Mouse (Mus musculus) induced T-regulatory cell, adult 2 months (primary cell): ENCODE data around the gene Slc25a21.

ENCODE experiments used
- DNase-seq: peaks from one replicate; pipeline ENCODE4 v3.0.0-alpha.2; 2012; ENCODE audit warnings: low read depth

Slc25a21 gene

DNA sequence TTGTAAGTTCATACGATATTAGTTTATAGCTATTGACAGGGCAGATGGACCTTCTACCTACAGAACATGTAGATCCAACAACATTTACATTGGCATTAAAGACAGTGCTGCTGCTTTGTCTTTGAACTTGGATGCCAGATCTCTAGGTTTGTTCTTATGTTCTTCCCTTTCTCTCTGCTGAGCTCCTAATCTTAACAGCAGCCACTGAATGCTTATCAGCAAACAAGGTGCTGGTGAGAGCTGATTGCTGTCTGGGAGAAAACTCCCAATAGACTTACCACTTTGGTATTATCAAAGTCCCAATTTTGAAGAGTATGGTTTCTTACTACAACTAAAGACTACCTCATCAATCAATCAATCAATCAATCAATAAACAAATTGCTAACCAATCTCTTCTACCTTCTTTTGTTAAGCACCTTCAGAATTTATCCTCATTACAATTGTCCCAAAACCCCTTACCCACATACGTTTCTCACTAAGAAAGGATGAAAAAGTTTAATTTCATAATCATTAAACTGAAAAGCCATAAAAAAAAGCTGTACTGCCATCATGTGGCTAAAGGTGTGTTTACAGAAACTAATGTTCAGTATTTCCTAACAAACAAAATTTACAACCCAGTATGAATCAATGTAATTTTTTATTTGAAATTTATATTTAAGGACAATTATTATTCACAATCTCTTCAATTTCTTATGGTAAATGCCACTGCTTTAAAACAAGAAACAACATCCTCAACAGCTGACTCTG, 12.7 kb downstream of the Slc25a21 start:
- no peak for DNase-seq

- DNase-seq, result no peak
These were observed 17.6 kb downstream of the Slc25a21 start for GRCm38 (mm10) chr12:57179465-57180188.

DNA sequence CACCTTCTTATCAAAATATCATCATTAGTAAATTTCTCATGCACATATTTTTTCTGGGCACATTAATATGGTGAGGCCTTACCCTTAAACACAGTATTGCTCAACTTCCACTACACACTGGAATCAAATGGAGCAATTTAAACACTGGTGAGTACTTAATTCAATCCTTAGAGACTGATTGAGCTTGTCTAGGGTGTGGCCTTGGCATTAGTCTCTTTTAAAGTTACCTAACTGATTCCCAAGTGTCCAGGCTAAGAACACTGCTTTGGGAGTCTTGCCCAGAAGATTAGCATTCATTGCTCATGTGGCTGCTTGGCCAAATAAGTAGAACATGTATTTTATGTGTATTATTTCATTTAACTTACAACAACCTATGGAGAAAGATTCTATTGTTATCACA, 18.5 kb downstream of the Slc25a21 start:
- DNase-seq, result no peak

DNA sequence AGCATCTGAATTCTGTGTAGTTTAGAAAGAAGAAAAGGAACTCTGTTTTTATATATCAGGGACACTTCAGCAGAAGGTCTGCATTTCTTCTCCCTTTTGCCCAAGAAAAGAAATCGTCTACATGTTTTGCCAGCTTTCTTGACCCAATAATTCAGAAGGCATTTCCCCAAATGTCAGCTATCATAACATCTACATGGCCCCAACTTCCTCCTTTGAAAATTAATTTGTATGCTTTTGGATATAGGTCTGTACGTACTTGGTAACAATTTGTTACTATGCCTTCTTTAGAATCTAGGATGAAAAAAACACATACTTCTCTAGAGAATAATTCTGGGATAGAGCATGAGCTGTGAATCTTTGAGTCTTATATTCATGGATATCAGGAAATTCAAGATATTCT, 34.0 kb downstream of the Slc25a21 start:
- no peak for DNase-seq

GRCm38 (mm10) chr12:57162840-57163239, 34.4 kb downstream of the Slc25a21 start:
- no peak for DNase-seq

DNA sequence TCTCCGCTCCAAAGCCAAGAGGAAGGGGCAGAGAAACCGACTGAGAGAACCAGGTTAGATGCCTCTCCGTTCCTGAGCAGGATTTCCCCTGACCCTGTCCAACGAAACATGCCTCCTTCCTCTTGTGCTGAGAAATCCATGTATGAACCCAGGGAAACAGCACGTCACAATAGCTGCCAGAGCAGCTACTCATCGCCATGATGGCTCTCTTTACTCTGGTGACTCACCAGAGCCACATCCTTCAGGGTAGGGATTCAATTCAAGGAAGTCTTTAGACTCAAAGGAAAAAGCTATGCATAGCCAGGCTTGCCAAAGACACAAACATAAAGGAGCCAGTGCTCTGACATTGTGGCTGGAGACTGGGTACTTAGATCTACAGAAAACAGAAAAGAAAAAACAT, 37.4 kb downstream of the Slc25a21 start:
- no peak for DNase-seq

DNA sequence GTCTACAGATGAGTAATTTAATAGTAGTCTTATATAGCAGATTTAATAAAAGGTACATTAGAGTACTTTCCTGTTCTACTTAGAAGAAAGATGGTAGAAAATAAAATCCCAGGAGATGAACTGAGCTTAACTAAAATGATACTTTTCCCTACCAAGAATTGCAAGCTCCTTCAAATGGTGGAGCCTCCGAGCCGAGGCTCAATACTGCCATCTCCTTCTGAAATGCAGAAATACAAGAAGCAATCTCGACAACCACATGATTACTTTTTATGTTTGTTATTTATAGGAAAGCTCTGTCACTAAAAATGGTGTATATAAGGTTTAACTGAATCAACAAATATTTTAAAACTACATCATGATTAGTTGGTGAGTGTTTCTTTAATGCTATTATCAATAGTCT, 39.0 kb downstream of the Slc25a21 start:
- no peak for DNase-seq

DNA sequence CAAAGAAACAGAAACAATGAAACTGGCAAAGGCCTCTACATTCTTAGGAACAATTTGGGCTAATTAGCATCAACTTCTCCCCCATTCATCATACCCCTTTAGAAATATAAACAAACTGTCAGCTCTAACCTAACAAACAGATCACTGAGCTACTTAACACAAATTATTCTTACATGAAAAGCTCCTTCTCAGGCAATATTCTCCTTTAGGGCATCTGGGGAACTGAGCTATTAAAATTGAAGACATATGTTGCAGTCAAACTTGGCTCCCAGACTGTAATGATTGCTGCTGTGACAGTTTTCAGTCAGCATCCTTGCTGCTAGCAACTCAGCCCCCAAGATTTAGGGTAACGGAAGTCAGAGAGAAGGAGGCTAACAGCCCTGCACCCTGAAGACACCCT, 58.3 kb downstream of the Slc25a21 start:
- no peak for DNase-seq

GRCm38 (mm10) chr12:57137809-57138208, 59.5 kb downstream of the Slc25a21 start:
- DNase-seq, result no peak

DNA sequence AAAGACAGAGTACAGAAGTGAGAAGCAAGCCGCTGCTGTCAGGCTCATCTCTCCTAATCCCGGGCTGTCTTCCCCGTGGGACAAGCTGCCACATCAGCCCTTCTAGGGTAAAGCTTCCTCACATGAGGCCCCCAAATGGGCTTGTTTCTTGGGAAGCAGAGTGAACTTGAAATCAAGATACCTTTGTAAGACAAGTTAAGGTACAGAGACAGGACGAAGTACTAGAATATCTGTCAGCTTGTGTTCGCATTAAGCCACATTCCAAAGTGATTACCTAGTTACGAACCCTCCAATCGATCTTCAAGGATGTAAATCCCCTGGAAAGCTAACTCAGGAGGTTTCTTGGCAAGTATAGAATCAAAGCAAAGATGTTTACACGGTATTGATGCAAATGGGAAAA, 78.7 kb downstream of the Slc25a21 start:
- no peak for DNase-seq

GRCm38 (mm10) chr12:57115516-57115915, 81.8 kb downstream of the Slc25a21 start:
- DNase-seq, result no peak

- no peak for DNase-seq
These were observed 87.9 kb downstream of the Slc25a21 start for GRCm38 (mm10) chr12:57109363-57109762.

- no peak for DNase-seq
These were observed 95.0 kb downstream of the Slc25a21 start for GRCm38 (mm10) chr12:57102322-57102721.

DNA sequence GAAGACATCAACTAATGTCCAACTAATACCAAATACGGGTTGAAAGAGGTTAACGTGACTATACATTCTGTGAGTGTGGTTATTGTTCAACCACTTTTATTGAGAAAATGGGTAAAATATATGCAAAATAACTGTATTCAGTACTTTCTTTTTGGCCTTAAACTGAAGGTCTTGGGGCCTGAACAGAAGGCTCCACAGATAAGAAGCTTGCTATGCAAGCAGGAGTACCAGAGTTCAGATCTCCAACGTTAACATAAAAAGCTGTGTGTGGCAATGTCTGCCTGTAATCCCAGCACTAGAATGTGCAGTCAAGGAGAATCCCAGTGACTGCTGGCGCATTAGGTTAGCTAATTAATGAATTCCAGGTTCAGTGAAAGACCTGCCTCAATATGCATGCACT, 96.7 kb downstream of the Slc25a21 start:
- DNase-seq, result no peak

GRCm38 (mm10) chr12:57099066-57099465, 98.2 kb downstream of the Slc25a21 start:
- no peak for DNase-seq

DNA sequence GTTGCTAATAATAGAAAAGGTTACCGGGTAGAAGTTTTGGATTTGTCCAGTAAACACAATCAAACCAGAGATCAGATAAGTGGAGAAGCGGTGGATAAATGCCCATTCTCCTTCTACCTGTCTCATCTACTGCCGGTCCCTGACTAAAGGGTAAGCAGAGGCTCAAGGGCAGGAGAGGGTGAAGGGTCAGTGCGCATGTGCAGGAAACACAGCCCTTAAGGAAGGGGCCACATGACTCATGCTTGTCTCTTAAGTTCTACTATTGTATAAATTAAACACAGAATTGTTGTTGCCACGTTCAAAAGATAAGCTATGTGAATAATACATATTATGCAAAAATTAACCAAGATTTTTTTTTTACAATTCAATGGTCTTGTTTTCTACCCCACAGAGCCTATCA, 98.9 kb downstream of the Slc25a21 start:
- no peak for DNase-seq

DNA sequence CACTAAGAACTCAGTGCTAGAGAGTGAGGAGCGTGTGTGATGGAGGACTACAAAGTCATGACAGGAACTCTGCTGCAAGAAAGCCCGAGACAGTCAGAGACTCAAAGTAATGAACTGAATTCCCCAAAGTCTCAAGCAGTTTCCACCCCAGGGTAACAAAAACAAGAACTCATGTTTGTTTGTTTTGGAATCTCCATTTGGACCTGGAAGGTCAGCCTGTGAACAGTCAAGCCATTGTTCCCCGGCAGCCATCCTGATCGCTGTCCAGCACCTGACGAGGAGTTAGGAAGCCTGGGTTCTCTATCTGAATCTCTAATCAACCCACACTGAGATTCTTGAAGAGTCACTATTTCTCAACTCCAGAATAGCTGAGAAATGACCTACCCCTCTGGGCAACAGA, 104.2 kb downstream of the Slc25a21 start:
- DNase-seq, result no peak

DNA sequence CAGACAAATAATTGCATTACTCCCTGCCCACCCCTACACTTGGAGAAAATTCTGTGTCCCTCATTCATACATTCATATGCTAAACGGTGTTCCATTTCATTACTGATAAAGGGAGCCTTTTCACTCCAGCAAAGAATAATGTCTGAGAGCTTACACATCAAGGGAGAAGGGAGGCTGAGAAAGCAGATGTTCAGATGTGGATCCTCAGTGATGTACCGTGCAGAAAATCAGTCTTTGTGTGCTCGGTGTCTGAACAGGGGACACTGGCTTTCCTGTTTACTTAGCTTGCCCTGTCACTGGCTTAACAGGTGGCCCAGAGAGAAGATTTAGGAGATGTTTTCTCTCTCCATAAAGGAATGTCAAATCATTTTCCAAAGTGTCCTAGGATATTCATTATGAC, 112.8 kb downstream of the Slc25a21 start:
- no peak for DNase-seq

- DNase-seq, result no peak
These were observed 113.7 kb downstream of the Slc25a21 start for GRCm38 (mm10) chr12:57083533-57083932.

DNA sequence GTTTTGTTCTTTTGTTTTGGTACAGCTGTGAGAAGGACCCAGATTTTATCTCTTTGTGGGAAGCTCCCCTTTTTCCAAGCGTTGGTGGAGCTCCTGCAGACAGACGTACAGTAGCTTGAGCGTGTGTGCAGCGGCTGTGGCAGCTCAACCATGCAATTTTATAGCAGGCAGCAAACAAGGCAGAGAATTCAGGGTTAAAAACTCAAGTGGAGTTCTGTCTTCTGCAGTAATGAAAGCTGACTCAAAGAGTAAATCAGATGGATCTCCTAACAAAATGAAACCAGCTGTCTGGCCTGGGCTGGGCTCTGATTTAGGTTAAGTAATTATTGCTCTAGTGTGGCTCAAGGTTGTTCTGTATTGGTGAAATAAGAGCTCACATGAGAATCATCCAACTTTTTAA, 120.7 kb downstream of the Slc25a21 start:
- no peak for DNase-seq

DNA sequence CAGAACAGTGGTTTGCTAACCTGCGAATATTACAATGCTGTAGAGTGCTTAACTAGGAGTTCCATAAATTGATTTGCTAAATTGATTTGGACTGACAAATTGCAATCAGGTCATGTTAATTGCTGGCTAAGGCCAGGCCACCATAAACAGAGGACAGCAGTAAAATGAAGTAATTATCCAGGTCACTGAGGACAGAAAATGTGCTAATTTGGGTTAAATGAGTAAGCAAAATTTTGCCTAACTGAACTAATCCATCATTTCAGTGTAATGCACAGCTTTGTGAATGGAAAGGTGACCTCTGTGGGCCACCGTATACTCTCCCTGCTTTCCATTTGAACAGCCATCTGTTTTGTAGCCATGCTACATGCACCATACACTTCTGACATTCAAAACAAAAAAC, 124.7 kb downstream of the Slc25a21 start:
- no peak for DNase-seq

DNA sequence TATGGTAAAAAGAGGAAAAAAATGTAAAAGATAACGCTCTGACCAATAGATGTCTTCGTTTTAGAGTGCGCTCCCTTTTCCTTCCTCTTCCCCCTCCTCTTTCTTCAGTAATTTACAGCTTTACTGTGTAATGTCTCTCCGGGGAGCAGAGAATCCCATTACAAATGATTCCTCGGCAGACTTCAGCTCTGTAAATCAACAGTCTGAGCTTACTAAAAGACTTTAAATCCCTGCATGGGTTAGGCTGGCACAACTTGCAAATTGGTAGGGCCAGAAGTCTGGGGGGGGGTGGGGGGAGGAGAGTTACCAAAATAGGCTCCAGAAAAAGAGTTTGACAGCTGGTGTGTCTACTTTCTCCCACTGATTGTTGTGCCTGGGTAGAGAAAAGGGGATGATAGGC, 128.7 kb downstream of the Slc25a21 start:
- no peak for DNase-seq

DNA sequence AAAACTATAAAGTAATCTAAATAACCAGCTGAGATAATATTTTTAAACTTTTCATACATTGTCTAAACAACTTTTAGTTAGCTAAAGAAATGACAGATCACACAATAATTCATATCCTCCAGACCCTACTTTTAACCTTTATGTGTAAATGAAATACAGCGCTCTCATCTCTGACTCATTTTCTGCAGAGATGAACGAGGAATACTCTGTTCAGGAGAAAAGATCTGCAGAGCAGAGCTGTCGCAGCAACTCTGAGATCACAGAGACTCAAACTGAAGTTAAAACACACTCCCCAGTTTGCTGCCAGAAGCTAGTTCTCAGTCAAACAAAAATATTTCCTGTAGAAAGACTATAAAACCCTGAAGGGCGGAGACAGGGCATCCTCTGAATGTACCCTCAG, 177.5 kb downstream of the Slc25a21 start:
- no peak for DNase-seq

- DNase-seq, result no peak
These were observed 180.4 kb downstream of the Slc25a21 start for GRCm38 (mm10) chr12:57016845-57017244.
